Mouse (Mus musculus): Measurements from ENCODE around the gene Igbp1. TPM values are rescaled to one million over a fixed set of nuclear protein-coding genes. Genes with fewer than 3 reads are reported as not detected.

Gene Igbp1
- polyA plus RNA-seq (2014; fragmentation: Nextera tagmentation; extraction: Ambion mirVana), result 42.0 and 44.4 TPM in 2 replicates

DNA sequence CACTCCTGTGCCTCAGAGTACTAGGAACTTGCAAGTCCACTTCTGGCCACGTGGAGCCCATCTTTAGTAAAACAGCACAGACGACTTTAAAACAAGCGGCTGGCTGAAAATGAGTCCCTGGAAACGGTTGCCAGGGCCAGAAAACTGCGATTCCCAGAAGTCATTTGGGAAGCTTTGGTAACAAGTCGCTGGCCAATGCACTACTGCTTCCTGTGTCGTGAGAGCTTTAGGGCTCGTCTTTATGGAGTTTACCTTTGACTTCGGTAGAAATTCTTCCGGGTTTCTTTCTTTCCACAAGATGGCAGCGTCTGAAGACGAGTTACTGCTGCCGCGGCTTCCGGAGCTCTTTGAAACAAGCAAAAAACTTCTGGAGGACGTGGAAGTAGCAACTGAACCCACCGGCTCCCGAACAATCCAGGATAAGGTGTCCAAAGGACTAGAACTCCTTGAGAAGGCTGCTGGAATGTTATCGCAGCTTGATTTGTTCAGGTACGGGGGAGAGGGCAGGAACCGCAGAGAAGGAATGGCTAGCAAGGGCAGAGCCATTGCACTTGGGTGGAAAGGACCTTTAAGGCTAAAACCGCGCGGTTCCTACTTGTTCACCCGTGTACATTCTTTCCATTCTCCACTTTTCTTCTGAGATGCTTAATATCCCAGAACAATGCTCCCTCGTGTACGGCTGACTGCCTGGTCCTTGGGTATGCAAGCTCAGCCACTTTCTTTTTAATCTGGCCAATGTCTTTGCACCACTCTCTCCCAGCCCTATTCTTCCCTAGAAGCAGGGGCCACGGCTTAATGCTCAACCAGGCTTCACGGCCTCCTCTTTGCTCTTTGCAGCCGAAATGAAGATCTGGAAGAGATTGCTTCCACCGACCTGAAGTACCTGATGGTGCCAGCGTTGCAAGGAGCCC, at the start of gene Igbp1:
TSS of gene Igbp1 (plus strand) at position 224 of the 911 bp plus-strand sequence.
- peaks cover 5% of the 10 kb centered on the region; the same call in 1 of the 2 replicates for H3K27me3 ChIP-seq (replicated peaks; ENCODE audit: control insufficient read depth, insufficient read depth, low read length)
- no peaks in the 10 kb centered on the region for H3K9me3 ChIP-seq (ENCODE audit: control insufficient read depth, low read length)
- no peaks in the 10 kb centered on the region for H3K4me1 ChIP-seq (ENCODE audit: control insufficient read depth, insufficient read depth, low read length)
- peak within 1 kb of the TSS; percentile 56 for H3K4me3 ChIP-seq (ENCODE audit: low read depth, low read length)
- DNase-seq (ENCODE audit: low spot score) (peak; percentile 97), ATAC-seq (ENCODE audit: low read depth) (peak; percentile 98)
- 0 out of 2 replicates have a peak, but pooled peaks cover 9% of the 10 kb centered on the region for H3K36me3 ChIP-seq (ENCODE audit: control insufficient read depth, insufficient read depth, low read length)
- peak within 1 kb of the TSS; percentile 59 for H3K4me2 ChIP-seq (ENCODE audit: low read depth, low read length)
- WGBS, result 24% methylated on average over 31 of the region's 32 CpGs
- H3K27ac ChIP-seq (replicated peaks; ENCODE audit: low read depth, low read length), result peak within 1 kb of the TSS; percentile 68
- H3K9ac ChIP-seq (ENCODE audit: low read depth, low read length), result peak within 1 kb of the TSS; percentile 74

DNA sequence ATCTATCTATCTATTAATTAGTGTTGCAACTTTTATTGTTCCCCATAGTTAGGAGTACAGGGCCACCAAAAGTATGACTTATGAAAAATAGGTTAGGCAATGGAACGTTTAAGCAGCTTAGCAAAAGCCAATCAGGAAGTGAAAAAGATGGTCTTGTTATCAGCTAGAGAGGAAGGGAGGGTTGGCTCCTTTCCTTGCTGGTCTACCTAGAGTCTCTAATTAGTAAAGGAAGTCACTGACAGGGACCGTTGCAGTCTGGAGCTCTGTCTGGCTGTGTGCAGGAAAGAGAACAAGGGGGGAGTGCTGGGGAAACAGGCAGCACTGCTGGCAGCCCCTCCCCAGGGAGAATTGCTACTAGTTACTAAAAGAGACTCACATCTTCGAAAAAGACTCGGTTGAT, 26.0 kb upstream of the Igbp1 start:
- no peak overlapping the region for H3K9ac ChIP-seq (ENCODE audit: low read depth, low read length)
- H3K27me3 ChIP-seq (replicated peaks; ENCODE audit: control insufficient read depth, insufficient read depth, low read length), result no peaks in the 10 kb centered on the region; the same call in none of the 2 replicates
- 63% methylated on average over 4 of the region's 4 CpGs for WGBS
- no peak overlapping the region for H3K4me2 ChIP-seq (ENCODE audit: low read depth, low read length)
- ATAC-seq (ENCODE audit: low read depth), result no peak
- no peak for DNase-seq (ENCODE audit: low spot score)
- no peaks in the 10 kb centered on the region for H3K9me3 ChIP-seq (ENCODE audit: control insufficient read depth, low read length)
- H3K4me1 ChIP-seq (ENCODE audit: control insufficient read depth, insufficient read depth, low read length), result no peaks in the 10 kb centered on the region
- no peak overlapping the region for H3K4me3 ChIP-seq (ENCODE audit: low read depth, low read length)
- no peaks in the 10 kb centered on the region for H3K36me3 ChIP-seq (ENCODE audit: control insufficient read depth, insufficient read depth, low read length)
- H3K27ac ChIP-seq (replicated peaks; ENCODE audit: low read depth, low read length), result no peak overlapping the region

DNA sequence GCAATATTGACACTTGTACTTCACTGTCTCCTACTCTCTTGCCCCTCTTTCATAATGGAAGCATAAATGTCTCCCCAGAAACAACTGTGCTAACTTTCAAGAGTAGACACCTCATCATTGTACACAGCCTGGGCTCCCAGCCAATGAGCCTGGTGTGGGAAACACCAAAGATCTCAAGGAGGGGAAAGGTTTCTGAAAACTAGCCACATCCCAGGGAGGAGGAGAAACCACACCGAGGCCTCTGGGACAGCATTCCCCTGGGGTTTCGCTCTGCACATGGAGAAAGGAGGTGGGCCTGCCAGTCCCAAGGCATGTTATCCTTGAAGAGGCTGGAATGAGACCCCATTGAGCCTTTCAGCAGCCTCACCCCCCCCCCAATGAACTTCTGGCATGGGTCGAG, 24.0 kb upstream of the Igbp1 start:
- Histone ChIP-seq H3K9ac (ENCODE audit: low read depth, low read length) (no peak overlapping the region), H3K4me2 (ENCODE audit: low read depth, low read length) (no peak overlapping the region), H3K36me3 (ENCODE audit: control insufficient read depth, insufficient read depth, low read length) (no peaks in the 10 kb centered on the region), H3K27ac (replicated peaks; ENCODE audit: low read depth, low read length) (no peak overlapping the region), H3K4me3 (ENCODE audit: low read depth, low read length) (no peak overlapping the region), H3K27me3 (replicated peaks; ENCODE audit: control insufficient read depth, insufficient read depth, low read length) (no peaks in the 10 kb centered on the region; the same call in 1 of the 2 replicates), H3K9me3 (ENCODE audit: control insufficient read depth, low read length) (no peaks in the 10 kb centered on the region), H3K4me1 (ENCODE audit: control insufficient read depth, insufficient read depth, low read length) (no peaks in the 10 kb centered on the region)
- ATAC-seq (ENCODE audit: low read depth) (no peak), DNase-seq (ENCODE audit: low spot score) (no peak)
- whole genome bisulfite sequencing, result 89% methylated on average over 3 of the region's 3 CpGs

DNA sequence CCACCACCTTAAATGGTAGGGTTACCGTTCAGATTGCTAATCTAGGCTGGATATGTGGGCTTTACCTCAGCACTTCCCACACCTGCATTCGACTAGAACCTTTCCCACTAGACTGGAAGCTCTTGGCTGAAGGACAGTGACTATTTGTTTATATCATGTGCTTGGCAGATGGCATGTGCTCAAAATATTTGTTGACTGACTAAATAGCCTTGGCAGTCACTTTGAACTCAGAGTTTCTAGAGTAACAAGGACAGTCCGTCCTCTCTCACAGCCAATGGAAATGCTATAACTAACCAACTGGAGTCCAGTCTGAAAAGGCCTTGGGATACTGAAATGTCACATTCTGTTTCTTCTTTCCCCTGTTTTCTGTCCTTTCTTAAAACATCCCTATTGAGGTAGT, 22.6 kb upstream of the Igbp1 start:
- Histone ChIP-seq H3K36me3 (ENCODE audit: control insufficient read depth, insufficient read depth, low read length) (no peaks in the 10 kb centered on the region), H3K4me1 (ENCODE audit: control insufficient read depth, insufficient read depth, low read length) (no peaks in the 10 kb centered on the region), H3K9ac (ENCODE audit: low read depth, low read length) (no peak overlapping the region), H3K27me3 (replicated peaks; ENCODE audit: control insufficient read depth, insufficient read depth, low read length) (no peaks in the 10 kb centered on the region; the same call in 1 of the 2 replicates), H3K4me3 (ENCODE audit: low read depth, low read length) (no peak overlapping the region), H3K4me2 (ENCODE audit: low read depth, low read length) (no peak overlapping the region), H3K27ac (replicated peaks; ENCODE audit: low read depth, low read length) (no peak overlapping the region), H3K9me3 (ENCODE audit: control insufficient read depth, low read length) (no peaks in the 10 kb centered on the region)
- 81% methylated on average over 3 of the region's 3 CpGs for WGBS
- DNase-seq (ENCODE audit: low spot score) (no peak), ATAC-seq (ENCODE audit: low read depth) (no peak)

DNA sequence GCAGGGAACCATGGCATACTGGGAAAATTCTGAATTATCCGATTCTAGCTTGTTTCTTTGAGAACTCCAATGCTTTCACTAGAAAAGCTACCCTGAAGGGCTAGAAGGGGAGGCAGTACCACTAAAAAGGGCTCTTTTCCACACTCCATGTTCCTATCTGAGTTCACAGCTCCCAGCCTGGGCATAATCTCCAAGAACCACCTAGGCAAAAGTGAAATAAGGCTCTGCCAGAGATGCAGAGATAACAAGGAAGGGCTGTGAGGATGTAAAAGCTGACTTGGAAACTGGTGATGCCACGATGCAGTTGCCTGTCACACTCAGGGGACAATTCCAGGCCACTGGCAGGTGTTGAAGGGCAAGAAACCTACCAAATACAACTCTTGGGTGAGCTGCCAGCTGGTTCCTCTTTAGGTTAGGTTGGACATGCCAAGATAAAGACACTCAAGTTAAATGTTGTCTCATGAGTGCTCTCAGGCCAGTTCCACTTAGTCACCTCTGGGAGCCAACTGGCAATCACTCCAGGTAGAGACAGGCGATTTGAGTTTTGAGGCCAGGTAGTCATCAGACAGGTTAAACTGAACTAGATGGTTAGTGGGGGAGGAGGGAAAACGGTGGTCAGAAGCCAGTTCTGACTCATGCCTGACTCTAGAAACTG, 18.4 kb upstream of the Igbp1 start:
- Histone ChIP-seq H3K9me3 (ENCODE audit: control insufficient read depth, low read length) (no peaks in the 10 kb centered on the region), H3K27me3 (replicated peaks; ENCODE audit: control insufficient read depth, insufficient read depth, low read length) (peaks cover 4% of the 10 kb centered on the region), H3K36me3 (ENCODE audit: control insufficient read depth, insufficient read depth, low read length) (no peaks in the 10 kb centered on the region), H3K4me2 (ENCODE audit: low read depth, low read length) (no peak overlapping the region), H3K9ac (ENCODE audit: low read depth, low read length) (no peak overlapping the region), H3K4me1 (ENCODE audit: control insufficient read depth, insufficient read depth, low read length) (no peaks in the 10 kb centered on the region), H3K4me3 (ENCODE audit: low read depth, low read length) (no peak overlapping the region), H3K27ac (replicated peaks; ENCODE audit: low read depth, low read length) (no peak overlapping the region)
- WGBS, result 74% methylated on average over 4 of the region's 4 CpGs
- no peak for ATAC-seq (ENCODE audit: low read depth)
- DNase-seq (ENCODE audit: low spot score), result no peak

DNA sequence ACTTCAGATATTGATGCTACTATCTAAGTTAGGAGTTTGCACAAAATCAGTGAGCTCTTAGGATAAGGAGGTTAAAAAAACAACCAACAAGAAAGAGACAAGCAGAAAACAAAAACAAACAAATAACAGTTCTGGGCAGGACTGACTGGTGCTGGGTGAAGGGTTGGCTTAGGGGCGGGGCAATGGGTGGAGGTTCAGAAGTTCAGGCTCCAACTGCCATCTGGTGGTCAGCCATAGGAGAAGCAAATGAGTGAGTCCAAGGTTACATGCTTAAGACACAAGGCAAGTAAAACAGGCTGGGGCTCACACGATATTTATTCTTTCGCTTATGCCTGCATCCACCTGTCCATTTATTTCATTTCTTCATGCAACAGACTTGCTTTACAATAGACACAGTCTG, 13.8 kb upstream of the Igbp1 start:
- H3K9ac ChIP-seq (ENCODE audit: low read depth, low read length), result no peak overlapping the region
- H3K27ac ChIP-seq (replicated peaks; ENCODE audit: low read depth, low read length), result no peak overlapping the region
- H3K4me3 ChIP-seq (ENCODE audit: low read depth, low read length), result no peak overlapping the region
- no peak overlapping the region for H3K4me2 ChIP-seq (ENCODE audit: low read depth, low read length)
- DNase-seq (ENCODE audit: low spot score) (peak; percentile 67), ATAC-seq (ENCODE audit: low read depth) (peak; percentile 70; the same call in 1 of the 2 replicates)
- no peaks in the 10 kb centered on the region for H3K9me3 ChIP-seq (ENCODE audit: control insufficient read depth, low read length)
- H3K27me3 ChIP-seq (replicated peaks; ENCODE audit: control insufficient read depth, insufficient read depth, low read length), result peaks cover 4% of the 10 kb centered on the region
- 28% methylated on average over 3 of the region's 3 CpGs for WGBS
- no peaks in the 10 kb centered on the region for H3K36me3 ChIP-seq (ENCODE audit: control insufficient read depth, insufficient read depth, low read length)
- H3K4me1 ChIP-seq (ENCODE audit: control insufficient read depth, insufficient read depth, low read length), result no peaks in the 10 kb centered on the region

DNA sequence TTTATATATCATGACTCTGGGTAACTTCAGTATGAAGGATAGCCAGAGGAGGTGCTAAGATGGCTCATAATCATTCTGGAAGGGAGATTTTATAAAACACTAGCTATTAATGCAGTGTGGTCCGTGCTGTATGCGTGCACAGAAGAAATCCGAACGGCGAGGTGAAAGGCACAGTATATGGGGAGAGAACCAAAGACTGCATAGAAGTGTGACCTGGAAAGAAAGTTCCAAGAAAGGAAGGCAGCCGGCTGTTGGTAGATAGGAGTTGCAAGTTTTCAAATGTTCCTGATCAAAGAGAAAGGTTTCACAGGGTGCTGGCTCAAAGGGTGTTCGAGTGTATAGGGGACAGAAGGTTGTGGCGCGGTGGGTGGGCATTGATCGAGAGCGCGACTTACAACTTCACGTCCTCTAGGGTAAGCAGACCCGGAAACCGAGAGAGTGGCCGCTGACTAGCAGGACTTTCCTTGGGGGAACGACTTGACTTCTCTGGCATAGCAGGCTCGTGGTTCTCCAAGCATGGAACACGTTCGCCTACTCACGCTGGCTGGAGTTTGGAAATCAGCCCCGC, 507 bp upstream of the Igbp1 start:
- H3K9me3 ChIP-seq (ENCODE audit: control insufficient read depth, low read length), result no peaks in the 10 kb centered on the region
- H3K4me2 ChIP-seq (ENCODE audit: low read depth, low read length), result peak overlapping the region; percentile 59
- H3K4me3 ChIP-seq (ENCODE audit: low read depth, low read length), result peak overlapping the region; percentile 56
- no peak overlapping the region for H3K27ac ChIP-seq (replicated peaks; ENCODE audit: low read depth, low read length)
- peaks cover 5% of the 10 kb centered on the region; the same call in 1 of the 2 replicates for H3K27me3 ChIP-seq (replicated peaks; ENCODE audit: control insufficient read depth, insufficient read depth, low read length)
- H3K4me1 ChIP-seq (ENCODE audit: control insufficient read depth, insufficient read depth, low read length), result no peaks in the 10 kb centered on the region
- H3K9ac ChIP-seq (ENCODE audit: low read depth, low read length), result peak overlapping the region; percentile 61
- ATAC-seq (ENCODE audit: low read depth) (peak; percentile 42; the same call in 1 of the 2 replicates), DNase-seq (ENCODE audit: low spot score) (no peak)
- WGBS, result 36% methylated on average over 22 of the region's 22 CpGs
- 0 out of 2 replicates have a peak, but pooled peaks cover 9% of the 10 kb centered on the region for H3K36me3 ChIP-seq (ENCODE audit: control insufficient read depth, insufficient read depth, low read length)

DNA sequence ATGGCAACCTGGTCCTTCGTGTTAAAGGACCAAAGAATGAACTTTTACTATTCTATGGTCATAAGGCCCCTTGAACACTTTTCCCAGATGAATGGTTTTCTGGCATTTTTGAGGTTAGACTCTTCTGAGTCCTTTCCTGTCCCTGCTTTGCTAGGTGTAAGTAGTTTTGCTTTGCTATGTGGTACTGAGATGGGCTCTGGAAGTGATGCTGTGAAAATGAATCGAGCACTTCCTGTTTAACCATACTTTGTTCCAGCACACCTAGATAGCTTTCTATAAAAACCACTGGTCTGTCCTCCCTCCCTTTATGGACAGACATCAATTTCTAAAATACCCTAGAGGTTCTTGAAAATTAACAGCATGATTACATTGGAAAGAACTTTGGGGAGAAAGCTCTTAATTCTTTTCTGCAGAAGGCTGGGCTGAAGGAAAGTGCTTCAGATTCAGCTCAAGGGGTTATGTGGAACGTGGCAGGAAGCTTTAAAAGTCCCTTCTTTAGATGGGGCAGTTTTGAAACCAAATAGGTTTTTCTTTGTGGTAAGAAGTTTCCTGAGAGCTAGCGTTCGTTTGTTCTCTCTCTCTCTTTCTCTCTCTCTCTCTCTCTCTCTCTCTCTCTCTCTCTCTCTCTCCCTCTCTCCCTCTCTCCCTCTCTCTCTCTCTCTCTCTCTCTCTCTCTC, 10.2 kb downstream of the Igbp1 start:
- no peak overlapping the region for H3K4me2 ChIP-seq (ENCODE audit: low read depth, low read length)
- no peaks in the 10 kb centered on the region for H3K9me3 ChIP-seq (ENCODE audit: control insufficient read depth, low read length)
- H3K27me3 ChIP-seq (replicated peaks; ENCODE audit: control insufficient read depth, insufficient read depth, low read length), result peaks cover 10% of the 10 kb centered on the region; the same call in 1 of the 2 replicates
- 79% methylated on average over 5 of the region's 5 CpGs for WGBS
- no peak overlapping the region for H3K27ac ChIP-seq (replicated peaks; ENCODE audit: low read depth, low read length)
- no peak for DNase-seq (ENCODE audit: low spot score)
- H3K9ac ChIP-seq (ENCODE audit: low read depth, low read length), result no peak overlapping the region
- no peak for ATAC-seq (ENCODE audit: low read depth)
- no peak overlapping the region for H3K4me3 ChIP-seq (ENCODE audit: low read depth, low read length)
- no peaks in the 10 kb centered on the region for H3K4me1 ChIP-seq (ENCODE audit: control insufficient read depth, insufficient read depth, low read length)
- H3K36me3 ChIP-seq (ENCODE audit: control insufficient read depth, insufficient read depth, low read length), result 0 out of 2 replicates have a peak, but pooled peaks cover 8% of the 10 kb centered on the region
